Mouse (Mus musculus) megakaryocyte, embryonic 14.5 days (primary cell): Measurements from ENCODE around the gene Atp10a.

Experiments
- FLI1 ChIP-seq: IDR thresholded peaks from 2 replicates; pipeline ENCODE4 v1.6.1; 2012; ENCODE audit warnings: low read length, inconsistent platforms, mixed read lengths
- GATA1 ChIP-seq: IDR thresholded peaks from 3 replicates; pipeline ENCODE4 v1.6.1; 2012; ENCODE audit warnings: mixed read lengths, low read length, inconsistent platforms, borderline replicate concordance

DNA sequence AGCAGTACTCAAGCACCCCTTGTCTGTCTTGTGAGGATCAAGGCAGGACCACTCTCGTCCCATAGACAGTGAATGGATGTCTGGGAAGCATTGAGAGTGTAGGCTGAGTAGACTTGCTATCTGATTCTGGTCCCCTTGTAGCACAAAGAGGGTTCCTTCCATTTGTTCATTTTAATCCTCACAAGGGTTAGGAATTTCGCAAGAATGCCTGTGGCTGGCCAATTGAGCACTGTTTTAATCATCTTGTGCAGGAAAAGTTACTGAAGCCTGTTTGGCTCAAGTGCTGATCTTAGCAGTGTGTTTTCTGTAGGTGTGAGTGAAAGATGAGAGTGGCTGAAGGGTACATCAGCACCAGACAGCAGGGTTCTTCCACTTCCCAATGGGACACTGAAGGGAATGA, 101.4 kb downstream of the Atp10a start:
- TF ChIP-seq GATA1 = no peak
- no peak for TF ChIP-seq FLI1
